Mouse (Mus musculus) ovary, postnatal 10 days (tissue): ENCODE data around the gene Acmsd.

Experiments
- DNase-seq: peaks from one replicate; pipeline ENCODE4 v3.0.0; 2022; ENCODE audit warnings: low spot score

The Acmsd gene

DNA sequence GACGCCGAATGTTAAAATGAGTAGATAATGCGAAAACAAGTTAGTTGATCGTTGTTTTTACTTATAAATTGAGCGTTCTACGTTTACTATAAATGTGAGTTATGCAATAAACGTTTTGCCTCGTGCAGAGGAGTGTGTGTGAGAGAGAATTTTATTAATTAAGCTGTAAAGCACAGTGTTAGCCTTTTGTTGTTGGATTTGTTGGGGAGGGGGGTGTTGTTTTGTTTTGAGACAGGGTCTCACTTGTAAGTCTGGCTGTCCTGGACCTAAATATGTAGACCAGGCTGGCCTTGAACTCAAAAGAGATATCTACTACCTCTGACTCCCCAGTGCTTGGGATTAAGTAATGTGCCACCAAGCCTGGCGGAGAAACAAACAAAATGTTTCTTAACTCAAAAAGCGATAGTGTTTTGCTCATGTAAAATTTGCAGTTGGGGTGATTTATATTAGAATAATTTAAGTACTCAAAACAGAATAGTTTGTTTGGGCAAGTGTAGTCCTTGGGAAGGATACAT lies 46.0 kb downstream of the Acmsd start:
- DNase-seq, result no peak

DNA sequence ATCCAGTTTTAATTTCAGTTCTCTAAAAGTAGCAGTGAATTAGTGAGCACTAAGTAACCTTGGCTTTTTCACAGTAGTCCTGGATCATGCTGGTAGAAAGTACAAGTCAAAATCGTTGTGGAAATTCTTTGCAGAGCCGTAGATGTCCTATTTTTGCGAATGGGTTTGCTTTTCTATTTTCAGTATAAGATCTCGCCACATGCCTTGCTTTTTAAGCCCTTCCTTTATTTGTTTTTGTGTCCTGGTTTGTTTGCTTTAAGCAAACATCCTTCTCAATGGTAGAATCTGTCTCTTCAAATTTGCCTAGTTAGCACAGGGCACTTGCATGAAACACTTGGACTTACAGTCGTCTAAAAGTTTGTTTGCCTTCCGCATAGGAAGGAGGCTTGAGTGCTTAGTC lies 47.0 kb downstream of the Acmsd start:
- DNase-seq, result no peak

DNA sequence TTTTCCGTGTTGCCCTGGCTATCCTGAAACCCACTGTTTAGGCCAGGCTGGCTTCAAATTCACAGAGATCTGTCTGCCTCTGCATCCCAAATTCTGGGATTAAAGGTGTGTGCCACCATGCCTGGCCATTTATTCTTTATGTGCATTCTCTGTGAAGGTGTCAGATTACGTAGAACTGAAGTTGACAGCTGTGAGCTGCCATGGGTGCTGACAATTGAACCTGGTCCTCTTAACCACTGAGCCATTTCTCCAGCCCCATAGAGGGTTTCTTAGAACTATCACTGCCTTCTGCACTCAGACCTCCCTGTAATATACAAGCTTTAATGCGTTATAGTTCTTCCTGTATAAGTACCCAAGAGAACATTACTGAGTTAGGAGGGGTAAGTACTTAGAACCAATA lies 49.4 kb downstream of the Acmsd start:
- no peak for DNase-seq

DNA sequence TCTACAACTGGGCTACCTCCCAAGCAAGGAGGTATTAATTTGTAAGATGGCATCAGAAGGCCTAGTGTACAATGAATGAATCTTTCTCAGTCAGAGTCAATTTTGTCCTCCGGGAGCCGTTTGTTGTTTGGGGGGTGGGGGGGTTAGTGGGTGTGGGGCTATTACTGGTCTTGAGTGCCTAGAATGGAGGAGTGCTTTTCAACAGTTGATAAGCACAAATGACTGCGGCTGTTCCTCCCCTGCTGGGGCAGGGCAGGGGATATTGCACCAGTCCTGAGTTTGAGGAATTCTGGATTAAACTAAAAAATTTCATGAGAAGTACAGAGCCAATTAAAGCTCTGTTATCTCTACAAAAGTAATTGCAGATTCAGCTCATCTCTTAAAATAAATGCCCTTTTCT lies 50.9 kb downstream of the Acmsd start:
- no peak for DNase-seq

DNA sequence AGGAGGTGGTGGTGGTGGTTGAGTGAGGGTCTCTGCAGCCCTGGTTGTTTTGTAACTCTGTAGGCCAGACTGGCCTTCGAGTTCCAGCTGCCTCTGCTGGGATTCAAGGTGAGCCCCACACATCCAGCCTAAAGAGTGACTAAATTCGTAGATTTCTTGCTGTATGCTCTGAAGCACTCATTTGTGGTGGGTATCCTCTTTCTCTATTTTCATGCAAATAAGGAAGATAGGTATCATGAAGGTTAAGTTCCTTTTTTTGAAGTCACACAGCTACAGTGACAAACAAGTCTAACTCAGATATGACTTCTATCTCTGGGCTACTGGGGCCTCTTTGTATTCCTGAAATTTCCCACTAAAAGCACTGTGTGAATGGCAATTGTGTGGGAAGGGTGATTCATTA lies 51.6 kb downstream of the Acmsd start:
- no peak for DNase-seq

DNA sequence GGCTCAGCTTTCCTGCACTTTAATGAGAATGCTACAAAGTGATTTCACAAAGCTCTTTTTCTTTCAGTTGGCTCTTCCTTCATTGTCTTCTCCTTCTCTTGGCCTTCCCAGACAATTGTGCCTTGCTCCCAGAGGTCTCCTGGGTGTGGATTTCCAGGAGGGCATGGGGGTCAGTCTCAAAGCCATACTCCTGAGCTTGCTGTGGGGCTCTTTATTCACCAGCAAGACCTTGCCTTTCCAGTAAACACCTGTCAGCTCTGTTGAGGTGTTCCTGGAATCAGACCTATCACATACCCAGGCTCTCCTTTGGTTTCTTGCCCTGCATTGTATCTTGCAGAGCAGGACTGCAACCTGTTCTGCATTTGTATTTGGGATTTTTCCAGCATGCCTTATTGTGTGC lies 54.6 kb downstream of the Acmsd start:
- DNase-seq, result no peak

DNA sequence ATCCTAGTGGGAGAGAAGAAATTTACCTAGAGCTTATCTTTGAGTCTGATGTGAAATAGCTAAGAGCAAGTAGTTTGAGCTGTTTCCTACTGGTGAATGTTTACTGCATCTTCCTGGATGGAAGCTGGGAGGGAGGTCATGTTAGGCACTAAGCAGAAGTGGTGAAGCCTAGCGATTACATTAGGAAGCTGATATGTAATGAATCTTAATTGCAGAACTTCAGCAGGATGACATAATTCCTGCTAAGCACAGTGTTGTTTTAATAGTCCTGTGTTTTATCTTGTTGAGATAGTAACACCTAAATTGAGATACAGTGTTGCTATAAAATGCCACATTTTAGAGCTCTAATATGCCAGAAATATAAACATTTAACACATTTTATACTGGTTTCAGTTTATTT lies 56.7 kb downstream of the Acmsd start:
- DNase-seq, result no peak

DNA sequence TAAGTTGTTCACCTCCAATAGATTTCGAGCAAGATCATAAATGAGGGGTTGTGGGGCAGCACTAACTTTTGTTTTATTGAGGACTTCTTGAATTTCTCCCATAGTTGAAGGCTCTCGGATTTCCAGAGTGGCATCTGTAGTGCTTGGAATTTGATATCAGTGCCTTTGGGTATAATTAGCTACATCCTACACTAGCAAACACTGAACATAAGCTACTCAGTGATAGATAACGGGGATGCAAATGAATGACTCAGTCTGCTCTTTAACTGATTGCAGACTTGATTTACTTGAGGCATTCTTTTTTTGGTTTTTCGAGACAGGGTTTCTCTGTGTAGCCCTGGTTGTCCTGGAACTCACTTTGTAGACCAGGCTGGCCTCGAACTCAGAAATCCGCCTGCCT lies 59.7 kb downstream of the Acmsd start:
- no peak for DNase-seq

DNA sequence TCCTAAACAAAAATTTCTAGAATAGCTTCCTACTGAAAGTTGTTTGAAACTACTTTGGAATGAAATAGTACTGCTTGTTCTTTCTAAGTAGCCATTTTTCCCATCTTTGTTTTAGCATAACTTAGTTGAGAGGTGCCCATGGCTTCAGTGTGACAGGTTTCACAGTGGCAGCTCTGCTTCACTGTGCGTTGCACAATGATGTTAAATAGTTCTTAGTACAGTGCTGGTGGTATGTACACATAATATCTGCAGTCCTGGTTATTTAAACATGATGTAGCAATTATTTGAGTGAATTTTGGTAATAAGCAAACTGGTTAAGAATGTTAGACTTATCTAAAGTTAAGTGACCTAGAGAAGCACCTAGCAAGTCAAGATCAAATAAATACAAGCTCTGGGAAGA lies 64.2 kb downstream of the Acmsd start:
- no peak for DNase-seq

DNA sequence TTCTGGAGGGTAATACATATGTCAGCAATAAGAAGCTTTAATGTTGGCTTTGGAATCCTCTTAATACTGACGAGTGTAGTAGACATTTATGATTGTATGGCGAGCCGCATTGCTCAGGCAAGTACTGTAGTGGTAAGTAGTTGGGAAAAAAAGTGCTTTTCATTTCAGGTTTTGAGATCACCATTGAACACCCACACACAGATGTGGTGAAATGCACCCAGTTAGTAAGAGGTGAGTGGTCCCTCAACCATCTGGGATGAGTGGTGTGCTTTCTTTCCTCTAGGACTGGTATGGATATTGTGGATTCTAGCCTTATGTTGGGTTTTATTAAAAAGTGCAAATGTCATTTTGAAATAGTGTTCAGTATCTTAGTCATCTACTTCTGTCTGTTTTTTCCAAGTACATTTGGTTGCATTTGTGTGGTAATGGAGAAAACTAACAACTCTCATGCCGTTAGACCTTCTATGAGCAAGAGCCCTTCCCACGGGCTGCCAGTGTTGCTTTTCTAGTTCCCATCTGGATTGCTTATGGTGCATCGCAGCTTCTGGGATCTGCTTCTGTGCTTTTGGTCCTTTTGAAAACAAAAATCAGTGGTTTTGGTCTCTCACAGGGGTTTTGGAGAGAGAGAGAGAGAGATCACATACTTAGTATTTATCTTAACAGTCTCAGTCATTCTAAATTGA lies 66.0 kb downstream of the Acmsd start:
- no peak for DNase-seq

DNA sequence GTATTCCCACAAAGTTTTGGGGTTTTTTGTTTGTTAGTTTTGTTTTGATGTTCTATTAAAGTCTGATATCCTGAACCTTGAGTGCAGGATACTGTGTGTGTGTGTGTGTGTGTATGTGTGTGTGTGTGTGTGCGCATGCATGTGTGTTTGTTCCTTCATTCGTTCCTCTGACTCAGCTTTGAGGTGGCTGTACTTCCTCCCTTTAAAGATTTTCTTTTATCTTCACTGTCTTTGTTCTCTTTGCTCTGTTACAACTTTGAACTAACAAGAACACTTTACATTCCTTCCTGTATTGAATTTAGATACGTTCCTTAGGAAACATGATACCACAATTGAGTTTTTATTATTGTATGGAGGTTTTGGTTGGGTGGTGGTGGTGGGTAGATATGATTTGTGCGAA lies 67.1 kb downstream of the Acmsd start:
- DNase-seq, result no peak

DNA sequence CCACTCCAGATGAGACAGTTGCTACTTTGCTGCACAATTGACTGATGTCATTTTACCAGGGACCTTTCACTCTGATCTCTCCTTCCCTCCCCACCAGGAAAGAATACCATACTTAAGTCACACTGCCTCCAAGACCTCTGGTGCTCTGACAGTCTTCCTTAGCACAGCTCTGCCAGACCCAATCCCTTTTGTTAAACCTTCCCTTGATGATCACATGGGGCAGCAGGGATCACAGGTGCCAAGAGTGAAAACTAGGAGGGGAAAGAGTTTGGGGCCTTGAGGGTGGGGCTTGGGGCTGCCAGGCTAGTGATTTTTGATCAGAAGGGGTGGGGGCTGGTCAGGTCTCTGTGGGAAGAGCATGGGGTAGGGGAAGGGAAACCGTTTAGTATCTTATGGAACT lies 67.5 kb downstream of the Acmsd start:
- no peak for DNase-seq

DNA sequence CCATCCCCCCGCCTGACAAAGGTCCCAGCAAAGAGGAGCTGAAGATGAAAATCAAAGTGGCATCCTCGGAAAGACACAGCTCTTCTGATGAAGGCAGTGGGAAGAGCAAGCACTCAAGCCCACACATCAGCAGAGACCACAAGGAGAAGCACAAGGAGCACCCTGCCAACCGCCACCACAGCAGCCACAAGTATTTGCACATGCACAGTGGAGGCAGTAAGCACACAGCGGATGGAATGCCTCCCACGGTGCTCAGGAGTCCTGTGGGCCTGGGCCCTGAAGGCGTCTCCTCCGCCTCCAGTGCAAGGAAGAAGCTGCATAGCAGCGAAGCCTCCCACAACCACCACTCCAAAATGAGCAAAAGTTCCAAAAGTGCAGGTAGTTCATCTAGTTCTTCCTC lies 73.7 kb downstream of the Acmsd start:
- no peak for DNase-seq

DNA sequence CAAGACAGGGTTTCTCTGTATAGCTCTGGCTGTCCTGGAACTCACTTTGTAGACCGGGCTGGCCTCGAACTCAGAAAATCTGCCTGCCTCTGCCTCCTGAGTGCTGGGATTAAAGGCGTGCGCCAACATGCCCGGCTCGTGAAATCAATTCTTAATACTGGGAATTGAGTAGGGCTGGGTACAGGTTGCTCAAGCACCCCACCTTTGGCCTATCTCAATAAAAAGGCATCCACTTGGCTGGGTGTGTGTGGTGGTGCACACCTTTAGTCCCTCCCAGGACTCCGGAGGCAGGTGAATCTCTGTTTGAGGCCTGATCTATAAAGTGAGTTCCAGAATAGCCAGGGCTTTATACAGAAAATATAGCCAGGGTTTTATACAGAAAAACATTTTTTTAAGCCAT lies 79.5 kb downstream of the Acmsd start:
- no peak for DNase-seq

DNA sequence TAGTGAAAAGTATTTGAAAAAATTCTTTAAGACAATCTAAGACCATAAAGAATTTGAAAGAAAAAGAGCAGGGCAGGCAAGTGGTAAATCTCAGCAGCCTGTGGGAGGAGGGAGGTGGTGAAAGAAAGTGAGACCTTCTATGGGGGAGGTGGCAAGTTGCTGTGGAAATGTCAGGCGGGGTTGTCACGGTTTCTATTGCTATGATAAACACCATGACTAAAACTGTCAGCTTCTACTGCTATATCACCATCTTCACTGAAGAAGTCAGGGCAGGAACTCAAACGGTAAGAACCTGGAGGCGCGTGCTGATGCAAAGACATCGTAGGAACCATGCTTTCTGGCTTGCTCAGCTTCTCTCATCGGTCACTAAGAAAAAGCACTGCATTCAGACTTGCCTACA lies 83.7 kb downstream of the Acmsd start:
- no peak for DNase-seq

DNA sequence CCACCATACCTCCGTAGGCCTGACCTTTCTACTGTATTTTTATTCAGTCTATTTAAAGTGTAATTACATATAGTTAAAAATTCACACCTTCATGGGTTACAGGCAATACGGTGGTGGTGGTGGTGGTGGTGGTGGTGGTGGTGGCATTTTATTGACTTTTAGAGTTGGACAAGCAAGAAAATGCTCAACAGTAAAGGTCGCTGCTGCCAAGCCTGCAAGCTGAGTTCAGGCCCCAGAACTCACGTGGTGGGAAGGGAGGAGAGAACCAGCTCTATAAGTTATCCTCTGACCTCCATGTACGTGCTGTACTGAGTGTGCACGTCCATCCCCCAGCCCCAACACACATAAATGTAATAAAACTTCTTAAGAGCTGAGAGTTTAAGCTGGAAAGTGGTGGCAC lies 87.2 kb downstream of the Acmsd start:
- no peak for DNase-seq
